Mouse (Mus musculus): ENCODE results near the gene Trip10.

- TF ChIP-seq POLR2A (IDR thresholded peaks at IDR 0.05; ENCODE audit: borderline replicate concordance, extremely low read depth, insufficient read depth, insufficient read length, poor library complexity, severe bottlenecking), result no peak
- TF ChIP-seq CTCF (IDR thresholded peaks at IDR 0.05; ENCODE audit: borderline replicate concordance, extremely low read depth, insufficient read depth, insufficient read length), result peak; percentile 87
Observed at GRCm38 (mm10) chr17:57276634-57277121, 27.4 kb downstream of the Trip10 start.

Measured in brain, embryonic 14.5 days (tissue).